Mouse (Mus musculus) CH12.LX (cell line): ENCODE results near the gene Olfr134. TPM values are rescaled to one million over a fixed set of nuclear protein-coding genes. Genes with fewer than 3 reads are reported as not detected.

Experiments
- DNase-seq: peaks from one replicate; pipeline ENCODE4 v3.0.0-alpha.2; 2013; ENCODE audit errors: extremely low read depth
- H3K27ac ChIP-seq: 2 replicates; pipeline ENCODE4 v1.5.1; 2012; ENCODE audit warnings: low read depth, mild to moderate bottlenecking, control low read depth, moderate library complexity; ENCODE audit not compliant: insufficient read depth
- H3K27me3 ChIP-seq: replicated peaks from 2 replicates; pipeline ENCODE3; 2012; ENCODE audit warnings: inconsistent platforms
- H3K36me3 ChIP-seq, 2 experiments: replicated peaks in 1 of 2; 2 replicates each; pipeline versions ENCODE3 to v1.6.1; 2012; ENCODE audit warnings: inconsistent platforms in 1 of 2, low read length in 1 of 2, mild to moderate bottlenecking in 1 of 2, mixed read lengths in 1 of 2, moderate library complexity in 1 of 2; ENCODE audit not compliant: control insufficient read depth in 1 of 2, insufficient read depth in 1 of 2
- H3K4me1 ChIP-seq, 2 experiments: 2 replicates each; pipeline ENCODE4 v1.6.1; 2012; ENCODE audit warnings: inconsistent platforms in 1 of 2, moderate library complexity in 1 of 2; ENCODE audit not compliant: insufficient read depth in 2 of 2, control insufficient read depth in 1 of 2
- H3K4me2 ChIP-seq: 2 replicates; pipeline ENCODE4 v1.6.1; 2012; ENCODE audit warnings: low read depth, mild to moderate bottlenecking, control low read depth; ENCODE audit not compliant: poor library complexity, insufficient read depth, severe bottlenecking
- H3K4me3 ChIP-seq, 3 experiments: fragments of 150-350 bp in 1 of 3; sonication (generic) in 1 of 3; replicated peaks in 1 of 3; 2 replicates each; pipeline versions ENCODE3 to v1.5.1; 2011 to 2012; ENCODE audit warnings: low read depth in 2 of 3, low read length in 2 of 3, mild to moderate bottlenecking in 2 of 3, moderate library complexity in 2 of 3, control low read depth in 1 of 3, improper control_type of control experiment in 1 of 3, inconsistent platforms in 1 of 3, mixed read lengths in 1 of 3; ENCODE audit not compliant: poor library complexity in 1 of 3
- H3K79me2 ChIP-seq: replicated peaks from 2 replicates; pipeline ENCODE4 v1.6.1; 2012; ENCODE audit warnings: mild to moderate bottlenecking, moderate library complexity; ENCODE audit not compliant: control insufficient read depth, poor library complexity, insufficient read depth, severe bottlenecking; ENCODE audit errors: extremely low read depth
- H3K9ac ChIP-seq: 2 replicates; pipeline ENCODE4 v1.6.1; 2012; ENCODE audit warnings: low read depth, mild to moderate bottlenecking, control low read depth, moderate library complexity; ENCODE audit not compliant: insufficient read depth
- H3K9me3 ChIP-seq: replicated peaks from 2 replicates; pipeline ENCODE3; 2012; ENCODE audit warnings: low read length, inconsistent platforms, mixed read lengths
- CHD1 ChIP-seq: IDR thresholded peaks from 2 replicates; pipeline ENCODE4 v1.6.1; 2012; ENCODE audit warnings: low read depth, low read length, improper control_type of control experiment, inconsistent platforms
- E2F4 ChIP-seq: IDR thresholded peaks from 2 replicates; pipeline ENCODE4 v1.6.1; 2011; ENCODE audit warnings: low read depth, low read length, improper control_type of control experiment; ENCODE audit not compliant: insufficient replicate concordance
- ELF1 ChIP-seq: IDR thresholded peaks from 2 replicates; pipeline ENCODE4 v1.6.1; 2014; ENCODE audit warnings: low read depth, mild to moderate bottlenecking, inconsistent platforms, low read length, improper control_type of control experiment
- EP300 ChIP-seq: IDR thresholded peaks from 2 replicates; pipeline ENCODE4 v1.6.1; 2011; ENCODE audit warnings: low read length, improper control_type of control experiment
- IRF4 ChIP-seq: IDR thresholded peaks from 2 replicates; pipeline ENCODE4 v1.6.1; 2014; ENCODE audit warnings: low read depth, mild to moderate bottlenecking, inconsistent platforms, low read length, improper control_type of control experiment
- JUND ChIP-seq: conservative IDR thresholded peaks from 2 replicates; pipeline ENCODE4 v1.6.1; 2011; ENCODE audit warnings: low read depth, low read length, improper control_type of control experiment
- KAT2A ChIP-seq: IDR thresholded peaks from 2 replicates; pipeline ENCODE4 v1.6.1; 2012; ENCODE audit warnings: low read length, improper control_type of control experiment, inconsistent platforms; ENCODE audit not compliant: insufficient replicate concordance
- MAX ChIP-seq: IDR thresholded peaks from 2 replicates; pipeline ENCODE4 v1.6.1; 2011; ENCODE audit warnings: low read length, improper control_type of control experiment
- MAZ ChIP-seq: IDR thresholded peaks from 2 replicates; pipeline ENCODE4 v1.6.1; 2012; ENCODE audit warnings: low read depth, mild to moderate bottlenecking, inconsistent platforms, low read length, improper control_type of control experiment, moderate library complexity
- MYC ChIP-seq: IDR thresholded peaks from 2 replicates; pipeline ENCODE4 v1.6.1; 2011; ENCODE audit warnings: low read depth, mild to moderate bottlenecking, improper control_type of control experiment, low read length
- NRF1 ChIP-seq: IDR thresholded peaks from 2 replicates; pipeline ENCODE4 v1.6.1; 2014; ENCODE audit warnings: low read depth, mild to moderate bottlenecking, inconsistent platforms, low read length, improper control_type of control experiment, moderate library complexity
- PAX5 ChIP-seq: IDR thresholded peaks from 2 replicates; pipeline ENCODE4 v1.6.1; 2012; ENCODE audit warnings: low read length, inconsistent platforms, mixed read lengths
- POLR2A ChIP-seq: IDR thresholded peaks from 2 replicates; pipeline ENCODE4 v1.6.1; 2011; ENCODE audit warnings: low read depth, mild to moderate bottlenecking, improper control_type of control experiment, low read length
- RAD21 ChIP-seq: IDR thresholded peaks from 2 replicates; pipeline ENCODE4 v1.6.1; 2011; ENCODE audit warnings: low read depth, mild to moderate bottlenecking, low read length, improper control_type of control experiment, moderate library complexity
- RCOR1 ChIP-seq: conservative IDR thresholded peaks from 2 replicates; pipeline ENCODE4 v1.6.1; 2012; ENCODE audit warnings: low read depth, mild to moderate bottlenecking, inconsistent platforms, low read length, improper control_type of control experiment
- SIN3A ChIP-seq: IDR thresholded peaks from 2 replicates; pipeline ENCODE4 v1.6.1; 2012; ENCODE audit warnings: low read length, improper control_type of control experiment, inconsistent platforms
- TCF12 ChIP-seq: IDR thresholded peaks from 2 replicates; pipeline ENCODE4 v1.6.1; 2014; ENCODE audit warnings: low read depth, mild to moderate bottlenecking, inconsistent platforms, low read length, improper control_type of control experiment
- UBTF ChIP-seq: IDR thresholded peaks from 2 replicates; pipeline ENCODE4 v1.6.1; 2012; ENCODE audit warnings: low read depth, mild to moderate bottlenecking, inconsistent platforms, low read length, improper control_type of control experiment, moderate library complexity
- USF1 ChIP-seq: IDR thresholded peaks from 2 replicates; pipeline ENCODE4 v1.6.1; 2014; ENCODE audit warnings: low read depth, mild to moderate bottlenecking, inconsistent platforms, low read length, improper control_type of control experiment
- USF2 ChIP-seq: conservative IDR thresholded peaks from 2 replicates; pipeline ENCODE4 v1.6.1; 2011; ENCODE audit warnings: low read depth, low read length, improper control_type of control experiment
- ZKSCAN1 ChIP-seq: IDR thresholded peaks from 2 replicates; pipeline ENCODE4 v1.6.1; 2012; ENCODE audit warnings: low read depth, inconsistent platforms, low read length, improper control_type of control experiment, borderline replicate concordance
- ZNF384 ChIP-seq: IDR thresholded peaks from 2 replicates; pipeline ENCODE4 v1.6.1; 2012; ENCODE audit warnings: low read depth, low read length, improper control_type of control experiment, inconsistent platforms
- dilution Hi-C: fragments of 300-500 bp; cut with MboI; formaldehyde crosslinking; loops from 2 replicates; pipeline ENCODE4 v1.14.3; 2020; ENCODE audit warnings: low sequenced_read_pairs; ENCODE audit not compliant: extremely low pct_unique_long_range_greater_than_20kb, extremely low pct_ligation_motif_present
- in situ Hi-C: fragments of 300-500 bp; cut with MboI; formaldehyde crosslinking; loops from 3 replicates; pipeline ENCODE4 v1.14.3; 2019; ENCODE audit warnings: low sequenced_read_pairs, low pct_ligation_motif_present, low pct_unique_long_range_greater_than_20kb, mixed read lengths
- polyA plus RNA-seq: library from polyadenylated mRNA; unstranded; fragments of >175 nt; gene quantifications from 2 replicates; pipeline ENCODE4 v1.2.1, GENCODE M21; 2012; ENCODE audit warnings: low read depth; ENCODE audit not compliant: insufficient read length
- total RNA-seq, 2 experiments: library from RNA; depleted of rRNA; stranded (reverse); fragments of 300-350 nt in 1 of 2; fragments of >200 nt in 1 of 2; gene quantifications; 2 replicates each; pipeline ENCODE4 v1.2.3; 2012 to 2014

The Olfr134 gene
- total and polyA plus RNA-seq, 3 experiments: not detected

DNA sequence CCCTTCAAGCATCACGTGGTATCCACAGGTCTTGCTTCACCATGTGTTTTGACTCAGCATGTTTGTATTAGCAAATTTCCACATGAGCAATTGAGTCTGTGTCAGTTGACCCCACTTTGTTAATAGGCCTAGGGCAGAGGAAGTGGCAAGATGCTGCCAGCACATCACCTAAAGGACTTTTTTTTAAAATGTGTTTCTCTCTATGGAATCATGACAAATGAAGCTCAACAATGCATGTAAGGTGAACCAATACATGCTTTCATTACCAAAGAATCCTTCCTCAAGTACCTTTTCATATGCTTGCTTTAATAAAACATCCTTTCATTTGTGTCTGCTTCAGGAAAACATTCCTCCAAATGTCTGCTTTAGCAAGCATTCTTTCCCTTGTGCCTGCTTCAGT, 36.8 kb upstream of the Olfr134 start, which contains the start of gene Olfr132:
TSS of gene Olfr132 (minus strand) at position 101 of the 400 bp plus-strand sequence.
- TF ChIP-seq EP300: no peak
- no peak for TF ChIP-seq USF1
- TF ChIP-seq RAD21: no peak
- TF ChIP-seq E2F4: no peak
- no peak for TF ChIP-seq NRF1
- TF ChIP-seq KAT2A: no peak
- H3K4me2 ChIP-seq: no peak within 1 kb of the TSS
- DNase-seq: no peak
- peaks cover 9% of the 10 kb centered on the region for H3K9me3 ChIP-seq
- H3K27ac ChIP-seq: no peak within 1 kb of the TSS
- H3K4me3 ChIP-seq: no peak within 1 kb of the TSS
- H3K4me1 ChIP-seq: no peaks in the 10 kb centered on the region
- no peaks in the 10 kb centered on the region for H3K27me3 ChIP-seq
- in situ Hi-C loops: no loop called here
- H3K79me2 ChIP-seq: no peaks in the 10 kb centered on the region
- no peaks in the 10 kb centered on the region for H3K36me3 ChIP-seq
- no peak within 1 kb of the TSS for H3K9ac ChIP-seq
- dilution Hi-C loops: no loop called here

DNA sequence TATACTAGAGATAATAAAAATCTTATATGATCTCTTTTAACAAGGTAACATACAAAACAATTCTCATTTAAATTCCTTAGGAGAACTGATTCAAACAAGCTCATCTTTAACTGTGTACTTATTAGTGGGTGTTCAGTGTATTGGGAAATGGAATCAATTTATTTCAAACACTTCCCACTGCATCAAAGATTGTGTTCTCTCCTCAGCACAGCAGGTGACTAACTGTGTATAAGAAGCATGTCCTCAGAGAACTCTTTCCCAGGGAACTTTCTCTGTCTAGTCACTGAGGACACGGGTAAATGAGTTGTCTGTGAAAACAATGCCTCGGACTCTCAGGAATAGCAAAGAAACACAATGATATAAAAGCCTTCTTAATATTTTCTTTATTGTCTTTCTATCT, 26.2 kb upstream of the Olfr134 start, which contains the start of gene Olfr133:
TSS of gene Olfr133 (plus strand) at position 301 of the 400 bp plus-strand sequence.
- Histone ChIP-seq H3K4me1 (no peaks in the 10 kb centered on the region), H3K79me2 (no peaks in the 10 kb centered on the region), H3K27me3 (no peaks in the 10 kb centered on the region), H3K27ac (no peak within 1 kb of the TSS), H3K4me3 (no peak within 1 kb of the TSS), H3K9me3 (peaks cover 15% of the 10 kb centered on the region), H3K9ac (no peak within 1 kb of the TSS), H3K36me3 (no peaks in the 10 kb centered on the region), H3K4me2 (no peak within 1 kb of the TSS)
- TF ChIP-seq USF2: no peak
- TF ChIP-seq ZNF384: no peak
- no peak for TF ChIP-seq RCOR1
- TF ChIP-seq PAX5: no peak
- TF ChIP-seq MAZ: no peak
- TF ChIP-seq ELF1: no peak
- TF ChIP-seq NRF1: no peak
- no peak for TF ChIP-seq EP300
- TF ChIP-seq JUND: no peak
- no peak for TF ChIP-seq MYC
- no peak for TF ChIP-seq CHD1
- TF ChIP-seq TCF12: no peak
- TF ChIP-seq MAX: no peak
- no peak for TF ChIP-seq KAT2A
- no peak for TF ChIP-seq UBTF
- no peak for TF ChIP-seq E2F4
- TF ChIP-seq SIN3A: no peak
- TF ChIP-seq IRF4: no peak
- TF ChIP-seq ZKSCAN1: no peak
- TF ChIP-seq POLR2A: no peak
- no peak for DNase-seq
- in situ Hi-C loops: no loop called here
- dilution Hi-C loops: no loop called here
